Mouse (Mus musculus) gastrocnemius, adult 2 months (tissue): ENCODE measurements around the gene Clptm1. TPM values are rescaled to one million over a fixed set of nuclear protein-coding genes. Genes with fewer than 3 reads are reported as not detected.

Source experiments
- DNase-seq: peaks from one replicate; pipeline ENCODE4 v3.0.0; 2022
- H3K27ac ChIP-seq: fragments of 200-600 bp; 2 replicates; pipeline ENCODE4 v1.8.1; 2022; ENCODE audit warnings: mild to moderate bottlenecking
- H3K4me3 ChIP-seq: fragments of 200-600 bp; 2 replicates; pipeline ENCODE4 v1.8.1; 2022; ENCODE audit warnings: mild to moderate bottlenecking, moderate library complexity
- CTCF ChIP-seq: fragments of 200-600 bp; IDR thresholded peaks from 2 replicates; pipeline ENCODE4 v1.8.1; 2022; ENCODE audit warnings: antibody characterized with exemption, mild to moderate bottlenecking, moderate library complexity
- intact Hi-C: fragments of 180-260 bp; cut with DNase I; formaldehyde crosslinking; loops from one replicate; pipeline ENCODE4 v1.15.1; 2025
- total RNA-seq, 2 experiments: library from RNA; stranded (reverse); gene quantifications; 2 replicates each; pipeline ENCODE4 v1.2.3; 2021

Clptm1 gene
- total RNA-seq, 2 experiments from 2014 or later = 46.6 TPM

DNA sequence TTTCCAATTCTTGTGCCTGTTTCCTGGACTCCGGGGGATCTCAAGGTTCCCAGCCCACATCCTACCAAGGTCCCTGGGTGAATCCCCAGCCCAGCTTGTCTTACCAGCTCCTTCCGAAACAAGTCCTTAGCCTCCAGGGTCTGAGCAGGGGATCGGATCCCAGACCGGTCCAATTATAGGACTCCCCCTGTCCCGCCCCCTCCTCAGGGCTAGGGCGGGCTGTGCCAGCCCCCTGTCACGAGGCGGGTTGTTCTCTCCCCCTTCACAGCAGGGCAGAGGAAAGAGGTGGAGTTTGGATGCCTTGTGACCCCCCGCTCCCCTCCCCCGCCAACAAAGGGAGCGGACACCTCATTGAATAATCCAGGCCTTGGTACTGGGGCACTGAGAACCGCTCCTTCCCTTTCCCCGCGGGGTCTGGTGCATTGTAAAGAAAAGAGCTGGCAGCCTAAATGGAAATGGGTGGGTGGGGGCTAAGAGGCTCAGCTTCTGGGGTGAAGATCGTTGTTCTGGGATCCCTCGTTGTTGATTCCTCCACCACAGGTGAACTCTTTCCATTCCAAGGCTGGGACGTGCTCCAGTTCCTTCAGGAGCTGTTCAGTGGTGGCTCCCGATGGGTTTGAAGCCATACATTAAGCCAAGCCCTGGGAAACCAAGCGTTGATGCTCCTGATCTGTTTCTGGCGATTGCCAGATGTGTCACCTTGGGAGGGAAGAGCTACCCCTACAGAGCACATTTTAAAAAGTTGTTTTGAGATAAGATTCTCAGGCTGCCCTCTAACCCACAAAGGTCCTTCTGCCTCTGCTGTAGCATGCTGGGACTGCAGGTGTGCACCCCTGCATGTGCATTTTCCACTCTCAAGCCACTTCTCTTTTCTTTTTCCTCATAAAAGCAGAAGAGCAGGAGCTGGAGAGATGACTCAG, 34.3 kb upstream of the Clptm1 start, which contains the start of gene Apoe:
Gene Apoe, minus strand, starts transcription at position 282 of the 920 bp plus-strand sequence.
- TF ChIP-seq CTCF = no peak
- peak; percentile 68 for DNase-seq
- intact Hi-C loops = no loop called here
- H3K4me3 ChIP-seq = peak within 1 kb of the TSS; percentile 69
- peak within 1 kb of the TSS; percentile 83 for H3K27ac ChIP-seq

- DNase-seq = no peak
Measured at GRCm38 (mm10) chr7:19697949-19698906, 33.4 kb upstream of the Clptm1 start.

DNA sequence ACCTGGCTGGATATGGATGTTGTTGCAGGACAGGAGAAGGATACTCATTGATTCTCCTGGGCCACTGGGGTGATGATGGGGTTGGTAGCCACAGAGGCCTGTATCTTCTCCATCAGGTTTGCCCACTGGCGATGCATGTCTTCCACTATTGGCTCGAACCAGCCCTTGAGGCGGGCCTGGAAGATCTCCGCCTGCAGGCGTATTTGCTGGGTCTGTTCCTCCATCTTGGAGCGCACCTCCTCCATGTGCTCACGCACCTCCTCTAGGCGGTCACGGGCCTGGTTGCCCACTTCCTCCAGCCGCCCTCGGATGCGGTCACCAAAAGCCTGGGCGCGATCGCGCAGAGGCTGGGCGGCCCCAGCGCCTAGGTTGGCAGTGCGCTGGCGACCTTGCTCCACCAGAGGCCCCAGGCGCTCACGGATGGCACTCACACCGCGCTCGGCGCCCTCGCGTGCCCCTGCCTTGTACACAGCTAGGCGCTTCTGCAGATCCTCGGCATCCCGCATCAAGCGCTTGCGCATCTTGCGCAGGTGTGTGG, 31.6 kb upstream of the Clptm1 start:
- H3K27ac ChIP-seq = no peak overlapping the region
- TF ChIP-seq CTCF = no peak
- H3K4me3 ChIP-seq = no peak overlapping the region
- intact Hi-C loops = no loop called here
- no peak for DNase-seq

More at GRCm38 (mm10) chr7:19697949-19698906, 33.4 kb upstream of the Clptm1 start:
- peak; percentile 24 for TF ChIP-seq CTCF
- intact Hi-C loops = no loop called here
- peak overlapping the region; percentile 83 for H3K27ac ChIP-seq
- H3K4me3 ChIP-seq = peak overlapping the region; percentile 69

DNA sequence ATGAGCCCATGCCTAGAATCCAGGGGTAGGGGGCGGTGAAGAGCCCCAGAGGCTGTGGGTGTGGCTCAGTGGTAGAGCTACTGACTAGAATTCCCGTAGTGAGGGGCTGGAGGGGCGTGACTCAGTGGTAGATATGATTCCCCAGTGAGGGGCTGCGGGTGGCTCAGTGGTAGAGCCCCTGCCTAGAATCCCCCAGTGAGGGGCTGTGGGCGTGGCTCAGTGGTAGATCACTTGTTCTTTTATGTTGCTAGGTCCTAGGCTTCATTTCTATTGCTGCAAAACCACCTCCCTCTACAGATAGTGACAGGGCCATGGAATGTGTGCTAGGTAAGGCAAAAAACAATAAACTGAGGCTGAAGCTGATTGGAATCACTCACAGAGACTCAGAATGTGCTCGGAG, 31.0 kb upstream of the Clptm1 start:
- intact Hi-C loops = no loop called here
- no peak overlapping the region for H3K27ac ChIP-seq

DNA sequence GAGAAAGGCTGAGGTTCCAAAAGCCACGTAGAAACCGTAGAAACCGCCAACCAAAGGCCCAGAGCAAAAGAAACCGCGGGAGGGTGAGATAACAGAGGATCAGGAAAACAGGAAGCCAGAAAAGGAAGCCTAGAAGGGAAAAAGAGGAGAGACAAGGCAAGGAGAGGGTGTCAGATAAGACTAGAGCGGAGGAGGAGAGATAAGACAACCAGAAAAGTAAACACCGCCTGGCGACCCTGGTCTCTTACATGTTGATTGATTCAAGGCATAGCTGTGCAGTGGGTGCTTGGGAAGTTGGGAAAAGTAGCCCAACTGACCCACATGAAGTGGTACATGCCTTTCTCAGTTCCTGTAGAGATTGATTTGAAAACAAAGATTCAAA, 30.4 kb upstream of the Clptm1 start:
- no peak for DNase-seq
- Histone ChIP-seq H3K4me3 (no peak overlapping the region), H3K27ac (peak overlapping the region; percentile 24)
- TF ChIP-seq CTCF = no peak
- intact Hi-C loops = no loop called here

More for the DNA sequence above, 31.0 kb upstream of the Clptm1 start:
- no peak overlapping the region for H3K4me3 ChIP-seq
- DNase-seq = no peak
- no peak for TF ChIP-seq CTCF

- DNase-seq = no peak
- no peak overlapping the region for H3K4me3 ChIP-seq
- intact Hi-C loops = no loop called here
- no peak for TF ChIP-seq CTCF
- peak overlapping the region; percentile 52; the same call in 1 of the 2 replicates for H3K27ac ChIP-seq
Measured at GRCm38 (mm10) chr7:19694336-19695212, 29.7 kb upstream of the Clptm1 start.

GRCm38 (mm10) chr7:19693421-19693820, 28.6 kb upstream of the Clptm1 start:
- peak overlapping the region; percentile 52 for H3K27ac ChIP-seq
- no peak overlapping the region for H3K4me3 ChIP-seq
- no peak for TF ChIP-seq CTCF
- peak; percentile 65 for DNase-seq
- intact Hi-C loops = no loop called here

DNA sequence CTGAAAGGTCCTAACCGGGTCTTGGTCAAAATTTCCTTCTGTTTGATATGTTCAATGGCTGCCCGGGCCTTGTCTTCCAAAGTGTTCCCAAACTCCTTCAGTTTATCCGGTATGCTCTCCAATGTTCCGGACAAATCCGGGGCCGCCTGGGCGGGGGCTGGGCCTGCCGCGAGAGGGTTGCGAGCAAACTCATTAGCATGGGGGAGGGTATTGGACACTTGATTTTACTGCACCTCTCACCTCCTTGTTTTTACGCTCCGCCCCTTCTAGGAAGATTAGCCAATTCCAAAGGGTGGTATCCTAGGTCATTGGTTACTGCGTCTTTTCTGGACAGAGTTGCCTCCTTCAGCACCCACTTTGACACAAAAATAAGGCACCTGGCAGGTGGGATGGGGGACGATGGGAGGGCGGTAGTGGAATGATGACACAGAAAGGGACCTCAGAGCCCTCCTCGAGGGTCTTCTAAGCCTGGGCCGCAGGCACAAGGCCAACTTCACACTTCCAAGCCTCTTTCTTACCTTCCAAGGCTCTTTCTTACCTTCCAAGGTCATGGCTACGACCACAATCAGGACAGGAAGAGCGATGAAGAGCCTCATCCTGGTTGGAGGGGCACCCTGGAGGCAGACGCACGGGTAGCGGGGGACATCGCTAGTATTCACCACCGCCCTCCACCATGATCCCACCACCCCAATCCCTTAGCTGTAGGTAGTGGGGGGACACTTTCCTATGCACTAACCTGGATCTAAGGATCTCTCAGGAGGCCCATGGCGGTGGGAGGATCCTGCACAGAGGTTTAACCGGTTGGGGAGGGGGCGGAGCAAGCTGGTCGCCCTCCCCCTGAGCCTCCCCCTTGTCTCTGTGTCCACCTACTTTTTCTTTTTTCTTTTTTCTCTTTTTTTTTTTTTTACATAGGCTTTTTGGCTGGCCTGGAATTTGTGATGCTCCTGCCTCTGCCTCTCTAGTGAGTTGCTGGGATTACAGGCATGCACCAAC, 27.3 kb upstream of the Clptm1 start, which contains the start of gene Apoc1:
Gene Apoc1, minus strand, starts transcription at position 788 of the 993 bp plus-strand sequence.
- H3K4me3 ChIP-seq = no peak within 1 kb of the TSS
- peak within 1 kb of the TSS; percentile 28; the same call in 1 of the 2 replicates for H3K27ac ChIP-seq
- no peak for DNase-seq
- intact Hi-C loops = no loop called here
- no peak for TF ChIP-seq CTCF

- DNase-seq = no peak
Measured at GRCm38 (mm10) chr7:19691434-19691833, 26.6 kb upstream of the Clptm1 start.

DNA sequence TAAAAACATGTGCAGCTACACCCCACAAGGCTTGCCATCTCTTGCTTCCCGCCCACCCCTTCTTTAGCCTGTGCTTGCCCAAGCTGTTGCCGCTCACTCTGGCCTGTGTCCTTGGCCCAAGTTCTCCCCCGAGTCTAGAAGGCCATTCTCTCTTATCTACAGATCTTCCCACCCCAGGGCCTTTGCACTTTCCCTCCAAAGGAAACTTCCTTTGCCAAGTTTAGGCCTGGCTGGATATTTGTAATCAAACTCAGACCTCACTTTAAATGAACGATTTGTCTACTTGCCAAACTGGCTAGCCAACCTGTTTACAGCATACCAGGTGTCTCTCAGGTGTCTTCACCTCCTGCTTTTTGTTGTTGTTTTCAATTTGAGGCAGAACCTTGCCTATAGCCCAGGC, 26.0 kb upstream of the Clptm1 start:
- intact Hi-C loops = no loop called here
- Histone ChIP-seq H3K4me3 (no peak overlapping the region), H3K27ac (no peak overlapping the region)
- DNase-seq = no peak
- TF ChIP-seq CTCF = no peak

More at GRCm38 (mm10) chr7:19691434-19691833, 26.6 kb upstream of the Clptm1 start:
- H3K27ac ChIP-seq = no peak overlapping the region
- intact Hi-C loops = no loop called here
- TF ChIP-seq CTCF = no peak
- H3K4me3 ChIP-seq = no peak overlapping the region

DNA sequence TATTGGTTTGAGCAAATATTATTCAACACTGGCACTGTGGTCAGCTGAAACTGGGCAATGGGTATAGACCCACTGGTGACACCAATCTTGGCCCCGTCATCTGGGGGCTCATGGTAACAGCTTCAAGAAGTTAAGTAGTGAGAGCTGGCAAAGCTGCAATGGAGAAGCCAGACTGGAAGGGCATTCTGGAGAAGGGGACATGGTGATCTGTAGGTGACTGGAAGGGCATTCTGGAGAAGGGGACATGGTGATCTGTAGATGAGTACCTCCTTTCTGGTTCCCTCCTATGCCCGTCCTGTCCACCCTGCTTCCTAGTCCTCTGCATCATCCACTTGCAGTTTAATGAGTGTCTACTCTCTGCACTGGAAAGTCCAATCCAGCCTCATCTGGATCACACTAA, 23.8 kb upstream of the Clptm1 start:
- DNase-seq = no peak
- no peak overlapping the region for H3K4me3 ChIP-seq
- H3K27ac ChIP-seq = no peak overlapping the region
- no peak for TF ChIP-seq CTCF
- intact Hi-C loops = no loop called here
